Mouse (Mus musculus) natural killer cell, adult 2 months (primary cell): ENCODE results near the gene Abi1.
A peak's percentile ranks its signal among the peaks of the same experiment; 100 is the strongest.
"Not testable (repeated sequence)": the region's sequence is repeated elsewhere in the genome, so short reads cannot be mapped to it uniquely, and the experiment has no call there.

ENCODE experiments used
- DNase-seq, 2 experiments: peaks; one replicate each; pipeline ENCODE4 v3.0.0; 2022; ENCODE audit warnings: low spot score in 2 of 2

Abi1 gene

DNA sequence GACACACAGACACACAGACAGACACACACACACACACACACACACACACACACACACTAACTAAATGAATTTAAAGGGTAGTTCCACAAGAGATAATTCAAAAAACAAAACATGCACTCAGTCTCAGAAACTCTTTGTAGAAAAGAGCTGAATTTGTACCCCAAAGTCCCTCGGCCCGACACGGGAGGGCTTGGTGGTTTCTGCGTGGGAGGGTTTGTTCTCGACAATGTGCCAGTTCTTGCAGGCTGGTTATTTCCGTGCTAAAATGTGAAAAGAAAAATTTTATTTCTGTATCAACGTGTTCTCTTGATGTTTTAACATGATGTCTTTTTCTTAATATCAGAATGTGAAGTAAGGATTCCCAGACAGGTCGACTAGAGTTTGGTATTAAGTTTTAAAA, 77.8 kb downstream of the Abi1 start:
- no peak for DNase-seq

DNA sequence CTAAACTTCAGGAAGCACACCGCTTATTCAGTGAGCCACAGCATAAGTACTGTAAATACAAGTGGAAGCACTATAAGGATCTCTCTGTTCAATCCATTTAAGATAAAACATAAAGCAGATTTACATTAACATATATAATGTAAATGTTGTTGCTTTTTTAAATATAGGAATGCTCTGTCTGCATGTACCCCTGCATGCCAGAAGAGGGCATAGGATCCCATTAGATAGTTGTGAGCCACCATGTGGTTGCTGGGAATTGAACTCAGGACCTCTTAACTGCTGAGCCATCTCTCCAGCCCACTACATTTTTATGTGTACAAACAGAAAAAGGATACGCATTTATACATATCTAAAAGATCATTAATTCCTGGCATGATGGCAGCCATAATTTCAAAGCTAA, 78.4 kb downstream of the Abi1 start:
- no peak for DNase-seq

DNA sequence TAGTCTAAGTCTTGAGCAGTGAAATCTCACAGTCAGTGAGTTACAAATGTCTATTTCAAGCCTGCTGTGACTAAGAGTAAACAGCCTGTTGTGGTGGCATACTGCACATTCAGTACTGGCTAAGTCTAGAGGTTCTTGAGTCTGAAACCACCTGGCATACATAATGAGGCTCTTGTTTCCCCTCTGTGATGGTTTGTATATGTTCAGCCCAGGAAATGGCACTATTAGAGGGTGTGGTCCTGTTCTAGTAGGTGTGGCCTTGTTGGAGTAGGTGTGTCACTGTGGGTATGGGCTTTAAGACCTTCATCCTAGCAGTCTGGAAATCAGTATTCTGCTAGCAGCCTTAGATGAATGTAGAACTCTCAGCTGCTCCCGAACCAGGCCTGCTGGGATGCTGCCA, 82.6 kb downstream of the Abi1 start:
- DNase-seq, result peak in 1 of 2 experiments; percentile 12

DNA sequence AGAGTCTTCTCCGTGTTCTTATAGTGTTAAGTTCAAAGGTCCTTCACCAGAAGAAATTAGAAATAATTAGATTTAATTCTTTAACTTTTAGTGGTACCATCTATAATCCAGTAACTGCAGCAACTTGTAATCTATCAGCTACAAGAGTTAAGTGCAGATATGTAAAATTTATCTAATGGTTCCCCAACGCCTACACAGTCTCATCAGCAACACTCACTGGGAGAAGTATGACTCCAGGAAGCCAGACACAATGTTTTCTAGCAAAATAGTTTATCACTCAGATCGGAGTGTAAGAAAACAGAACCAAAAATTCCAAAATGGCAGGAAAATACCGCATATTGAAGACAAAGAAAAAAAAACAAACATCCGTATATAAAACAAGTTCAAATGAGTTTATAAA, 84.1 kb downstream of the Abi1 start:
- no peak for DNase-seq

DNA sequence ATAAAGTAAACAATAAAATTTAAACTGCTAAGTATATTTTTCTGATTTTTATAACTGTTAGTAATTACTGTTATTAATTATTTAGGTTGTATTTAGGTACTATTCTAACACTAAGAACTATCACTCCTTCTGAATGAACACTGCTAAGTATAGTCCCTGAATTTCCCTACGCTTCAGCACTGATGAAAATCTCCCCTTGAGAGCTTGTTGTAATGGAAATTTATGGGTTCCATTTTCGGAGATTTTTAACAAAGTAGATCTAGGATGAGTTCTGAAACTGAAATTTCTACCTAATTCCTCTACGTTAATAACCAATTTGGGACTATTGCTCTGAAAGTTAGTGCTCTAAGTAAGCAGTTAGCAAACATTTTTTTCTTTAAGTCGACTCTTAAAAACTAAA, 85.8 kb downstream of the Abi1 start:
- no peak for DNase-seq

DNA sequence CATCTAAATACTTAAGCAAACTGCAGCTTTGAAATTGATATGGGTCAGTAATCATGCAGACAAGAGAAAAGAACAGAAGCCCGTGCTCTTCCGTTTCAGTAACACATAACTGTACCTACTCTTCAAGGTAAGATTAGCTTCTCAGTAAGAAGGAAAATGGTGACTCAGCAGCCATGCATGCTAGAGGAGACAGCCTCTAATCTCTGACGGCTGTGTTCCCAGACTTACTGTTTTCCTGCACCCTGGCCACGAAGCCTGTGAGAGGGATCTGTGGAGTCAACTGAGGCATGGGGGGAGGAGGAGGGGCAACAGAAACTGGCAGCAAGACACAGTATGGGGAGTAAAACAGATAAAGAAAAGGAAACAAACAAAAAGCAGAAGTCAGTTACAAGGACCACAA, 90.1 kb downstream of the Abi1 start:
- DNase-seq, result no peak

DNA sequence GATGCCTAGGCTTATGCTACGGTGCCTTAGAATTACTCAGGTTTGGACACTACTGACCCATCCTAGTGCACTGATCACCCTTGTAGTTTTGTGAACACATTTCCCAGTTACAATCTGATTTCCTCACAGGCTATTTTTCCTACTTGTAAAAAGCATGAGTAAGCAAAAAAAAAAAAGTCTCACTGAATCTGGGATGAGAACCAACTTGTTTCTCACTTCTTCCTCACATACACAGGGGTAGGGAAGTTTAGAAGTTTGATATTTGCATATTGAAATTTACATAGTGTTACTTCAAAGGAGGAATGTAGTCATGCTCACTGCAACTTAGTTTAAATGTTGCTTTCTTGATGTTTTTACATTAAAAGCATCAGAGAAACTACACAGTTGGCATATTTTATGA, 106.5 kb downstream of the Abi1 start:
- DNase-seq, result no peak

DNA sequence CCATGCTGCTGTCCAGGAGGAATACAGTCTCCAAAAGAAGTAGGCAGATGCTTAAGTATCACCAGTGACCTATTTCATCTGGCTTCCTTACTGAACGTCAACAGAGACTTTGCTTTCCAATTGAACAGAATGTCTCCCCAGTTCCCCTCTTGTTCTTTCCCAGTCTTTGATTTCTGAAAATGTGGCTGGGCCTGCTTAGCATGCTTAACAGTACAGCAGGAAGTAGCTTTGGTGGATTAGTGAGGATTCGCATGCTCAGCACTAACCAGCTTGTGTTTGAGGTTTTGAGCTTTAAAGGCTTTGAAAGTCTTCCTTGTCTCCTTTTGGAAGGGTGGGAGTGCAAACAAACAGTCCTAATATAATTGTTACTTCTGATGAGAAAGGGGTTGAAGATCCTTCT, 111.8 kb downstream of the Abi1 start:
- no peak for DNase-seq

DNA sequence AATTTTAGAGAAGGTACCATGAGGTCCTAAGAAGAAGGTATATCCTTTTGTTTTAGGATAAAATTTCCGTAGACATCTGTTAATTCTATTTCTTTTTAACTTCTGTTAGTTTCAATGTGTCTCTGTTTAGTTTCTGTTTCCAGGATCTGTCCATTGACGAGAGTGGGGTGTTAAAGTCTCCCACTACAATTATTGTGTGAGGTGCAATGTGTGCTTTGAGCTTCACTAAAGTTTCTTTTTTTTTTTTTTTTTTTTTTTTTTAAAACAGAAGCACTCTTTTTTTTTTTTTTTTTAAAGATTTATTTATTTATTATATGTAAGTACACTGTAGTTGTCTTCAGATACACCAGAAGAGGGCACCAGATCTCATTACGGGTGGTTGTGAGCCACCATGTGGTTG, 114.1 kb downstream of the Abi1 start:
- not testable (repeated sequence) for DNase-seq

DNA sequence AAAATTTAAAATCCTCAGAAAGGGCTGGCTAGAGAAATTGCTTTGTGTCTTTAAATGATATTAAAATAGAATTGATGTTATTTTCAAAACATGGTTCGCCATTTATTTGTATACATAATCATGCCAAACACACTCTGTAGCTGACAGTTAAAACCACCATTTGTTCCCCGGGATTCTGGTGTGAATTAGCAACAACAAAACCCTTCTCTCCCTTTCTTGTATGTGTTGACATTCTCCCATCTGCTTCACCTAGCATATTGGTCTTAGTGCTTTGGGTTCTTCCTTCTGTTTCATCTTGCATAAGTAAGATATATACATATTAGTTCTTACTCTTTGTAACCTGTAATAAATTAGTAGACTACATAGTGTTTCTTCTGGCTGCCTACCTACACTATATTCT, 121.4 kb downstream of the Abi1 start:
- no peak for DNase-seq

DNA sequence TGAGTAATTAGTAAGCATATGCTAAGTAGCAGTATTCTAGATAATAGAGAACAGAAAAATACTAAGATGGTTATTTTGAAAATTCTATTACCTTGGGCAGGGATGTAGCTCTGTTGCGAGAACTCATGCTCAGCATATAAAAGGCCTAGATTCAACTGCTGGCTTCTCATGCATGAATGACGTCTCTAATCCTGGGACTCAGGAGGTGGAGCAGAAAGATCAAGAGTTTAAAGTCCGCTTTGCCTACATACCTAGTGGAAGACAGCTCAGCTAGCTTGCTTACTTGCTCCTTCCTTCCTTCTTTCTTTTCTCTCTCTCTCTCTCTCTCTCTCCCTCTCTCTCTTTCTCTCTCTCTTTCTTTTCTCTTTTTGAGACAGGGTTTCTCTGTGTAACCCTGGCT, 125.6 kb downstream of the Abi1 start:
- DNase-seq, result no peak

DNA sequence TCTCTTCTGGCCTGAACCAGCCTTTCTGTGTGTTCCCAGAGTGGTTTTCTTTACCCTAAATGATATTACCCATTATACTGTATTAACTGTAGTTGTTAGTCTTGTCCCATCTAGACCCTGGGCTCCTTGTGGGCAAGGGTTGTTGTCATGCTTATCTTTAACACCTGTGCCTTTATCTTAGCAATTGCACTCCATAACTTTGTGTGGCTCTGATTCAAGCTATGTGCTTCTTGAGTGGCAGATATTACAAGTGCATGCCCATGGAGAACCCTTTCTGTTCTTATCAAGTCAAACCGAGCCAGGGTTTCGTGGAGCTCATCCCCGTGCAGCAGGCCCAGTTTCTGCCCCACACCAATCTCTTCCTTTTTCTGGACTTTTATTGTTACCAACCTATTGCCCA, 136.1 kb downstream of the Abi1 start:
- DNase-seq, result no peak

DNA sequence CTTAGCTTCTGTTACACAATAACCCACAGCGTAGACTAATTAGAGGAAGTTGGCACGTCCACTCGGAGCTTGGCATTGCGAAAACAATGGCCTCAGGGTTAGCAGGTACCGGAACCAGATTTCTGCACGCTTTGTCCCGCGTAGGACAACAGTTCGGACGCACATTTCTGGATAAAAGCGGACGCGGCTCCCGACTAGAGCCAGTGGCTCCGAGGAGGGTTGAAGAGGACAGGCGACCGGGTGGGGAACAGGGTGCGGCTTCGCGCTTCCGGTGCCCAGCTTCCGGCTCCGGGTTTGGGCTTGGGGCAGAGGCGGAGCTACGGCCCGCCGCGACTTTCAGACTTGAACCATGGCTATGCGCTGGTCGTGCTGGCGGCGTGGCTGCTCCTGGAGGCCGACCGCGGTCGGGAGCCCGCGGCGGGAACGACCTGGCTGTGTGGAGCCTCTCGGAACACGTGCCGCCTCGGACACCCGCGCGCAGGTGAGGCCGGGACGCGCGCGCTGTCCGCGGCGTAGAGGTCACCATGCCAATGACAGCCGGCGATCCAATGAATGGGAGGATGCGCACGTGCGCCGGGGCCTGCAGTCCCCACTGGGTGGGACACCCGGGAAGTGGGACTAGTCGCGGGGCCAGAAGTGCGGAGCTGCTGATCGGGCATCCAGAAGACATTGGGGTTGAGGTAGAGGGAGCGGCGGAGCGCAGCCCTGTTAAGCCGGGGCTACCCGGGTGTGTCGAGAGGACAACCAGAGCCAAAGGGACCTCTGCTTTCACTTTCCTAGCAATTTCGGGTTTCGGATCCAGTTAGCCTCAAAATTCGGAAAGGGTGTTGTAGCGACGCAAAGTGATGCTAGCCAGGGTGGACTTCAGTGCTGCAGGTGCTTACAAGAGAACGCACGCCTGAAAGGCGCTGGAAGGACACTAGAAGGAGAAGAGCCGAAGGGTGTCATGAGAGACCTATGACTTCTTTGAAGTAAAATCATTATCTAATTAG, 144.5 kb downstream of the Abi1 start, which contains the start of gene Pdss1:
Gene Pdss1, plus strand, starts transcription at position 241 of the 992 bp plus-strand sequence.
- DNase-seq, result peak; percentile 80 to 86

DNA sequence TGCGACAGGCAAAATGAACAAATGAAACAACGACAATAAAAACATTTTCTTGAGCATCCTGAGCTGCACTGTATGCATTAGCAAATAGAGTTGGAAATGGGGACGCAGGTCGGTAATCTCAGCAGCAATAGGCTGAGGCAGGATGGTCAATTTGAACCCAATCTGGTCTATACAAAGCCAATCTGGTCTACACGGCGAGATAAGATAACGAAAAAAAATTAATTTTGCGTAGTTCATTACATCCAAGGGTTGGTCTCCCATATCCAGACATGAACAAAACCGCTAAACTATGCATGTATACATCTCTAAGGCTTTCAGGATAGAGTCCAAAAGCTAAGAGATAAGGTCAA, 145.1 kb downstream of the Abi1 start:
- DNase-seq, result no peak
